Mouse (Mus musculus) megakaryocyte, embryonic 14.5 days (primary cell): Measurements from ENCODE around the gene Capg.

Experiments used
- FLI1 ChIP-seq: IDR thresholded peaks from 2 replicates; pipeline ENCODE4 v1.6.1; 2012; ENCODE audit warnings: low read length, inconsistent platforms, mixed read lengths
- GATA1 ChIP-seq: IDR thresholded peaks from 3 replicates; pipeline ENCODE4 v1.6.1; 2012; ENCODE audit warnings: mixed read lengths, low read length, inconsistent platforms, borderline replicate concordance

DNA sequence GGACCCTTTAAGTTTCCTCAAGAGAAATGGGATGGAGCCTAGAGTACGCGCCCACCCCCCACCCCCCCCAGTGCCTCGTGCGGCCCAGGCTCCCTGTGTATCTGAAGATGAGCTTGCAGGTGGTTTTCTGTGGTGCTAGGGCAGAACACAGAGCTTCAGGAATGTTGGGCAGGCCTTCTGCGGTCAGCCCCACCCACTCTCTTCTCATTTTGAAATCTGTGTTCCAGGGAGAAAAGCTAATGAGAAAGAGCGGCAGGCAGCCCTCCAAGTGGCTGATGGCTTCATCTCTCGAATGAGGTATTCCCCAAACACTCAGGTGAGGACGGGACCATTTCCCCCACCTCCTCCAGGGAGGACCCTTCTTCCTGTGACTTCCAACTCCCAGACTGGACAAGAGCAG is 16.6 kb downstream of the Capg start:
- TF ChIP-seq GATA1 (no peak), FLI1 (no peak)
